Mouse (Mus musculus) neutrophil, adult 83 days (primary cell): ENCODE results near the gene Bicdl1. TPM values are rescaled to one million over a fixed set of nuclear protein-coding genes. Genes with fewer than 3 reads are reported as not detected.

ENCODE experiments used
- total RNA-seq, 2 experiments: library from RNA; stranded (reverse); gene quantifications; one replicate each; pipeline ENCODE4 v1.2.4; 2023

Gene Bicdl1
- 1 to 10 TPM in 1 of 2 experiments, under 1 TPM in 1; 0.82 to 1.6 TPM for total RNA-seq

DNA sequence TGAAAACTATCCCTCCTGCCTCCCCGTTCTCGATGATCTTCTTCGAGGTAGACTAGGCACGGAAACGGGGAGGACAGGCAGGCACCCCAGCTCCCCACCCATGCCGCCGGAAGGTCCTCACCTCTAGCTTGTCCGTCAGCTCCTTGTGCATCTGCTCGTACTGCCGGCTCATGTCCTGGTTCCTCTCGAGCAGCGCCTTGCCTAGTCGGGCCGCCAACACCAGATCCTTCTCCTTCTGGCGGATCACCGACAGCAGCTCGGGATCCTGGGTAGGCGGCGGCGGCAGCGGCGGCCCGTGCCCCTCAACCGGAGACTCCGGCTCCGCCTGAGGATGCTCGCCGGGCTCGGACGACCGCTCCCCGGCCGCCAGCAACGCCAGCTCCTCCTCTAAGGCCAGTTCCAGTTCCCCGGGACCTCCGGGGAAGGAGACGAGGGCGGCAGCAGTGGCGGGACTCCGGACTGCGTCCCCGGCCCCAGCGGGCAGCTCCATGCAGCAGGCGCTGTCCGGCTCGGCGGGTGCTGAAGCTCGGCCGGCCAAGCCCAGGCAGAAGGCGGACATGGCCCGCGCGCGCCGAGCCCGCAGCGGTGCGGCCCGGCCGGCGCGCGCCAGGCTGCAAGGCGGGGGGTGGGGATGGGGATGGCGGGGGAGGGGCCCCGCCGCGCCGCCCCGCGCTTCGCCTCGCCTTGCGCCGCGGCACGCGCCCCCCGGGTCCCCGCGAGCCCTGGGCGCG lies at the start of gene Bicdl1:
Bicdl1 (minus strand) TSS at position 621 of the 731 bp plus-strand sequence.

DNA sequence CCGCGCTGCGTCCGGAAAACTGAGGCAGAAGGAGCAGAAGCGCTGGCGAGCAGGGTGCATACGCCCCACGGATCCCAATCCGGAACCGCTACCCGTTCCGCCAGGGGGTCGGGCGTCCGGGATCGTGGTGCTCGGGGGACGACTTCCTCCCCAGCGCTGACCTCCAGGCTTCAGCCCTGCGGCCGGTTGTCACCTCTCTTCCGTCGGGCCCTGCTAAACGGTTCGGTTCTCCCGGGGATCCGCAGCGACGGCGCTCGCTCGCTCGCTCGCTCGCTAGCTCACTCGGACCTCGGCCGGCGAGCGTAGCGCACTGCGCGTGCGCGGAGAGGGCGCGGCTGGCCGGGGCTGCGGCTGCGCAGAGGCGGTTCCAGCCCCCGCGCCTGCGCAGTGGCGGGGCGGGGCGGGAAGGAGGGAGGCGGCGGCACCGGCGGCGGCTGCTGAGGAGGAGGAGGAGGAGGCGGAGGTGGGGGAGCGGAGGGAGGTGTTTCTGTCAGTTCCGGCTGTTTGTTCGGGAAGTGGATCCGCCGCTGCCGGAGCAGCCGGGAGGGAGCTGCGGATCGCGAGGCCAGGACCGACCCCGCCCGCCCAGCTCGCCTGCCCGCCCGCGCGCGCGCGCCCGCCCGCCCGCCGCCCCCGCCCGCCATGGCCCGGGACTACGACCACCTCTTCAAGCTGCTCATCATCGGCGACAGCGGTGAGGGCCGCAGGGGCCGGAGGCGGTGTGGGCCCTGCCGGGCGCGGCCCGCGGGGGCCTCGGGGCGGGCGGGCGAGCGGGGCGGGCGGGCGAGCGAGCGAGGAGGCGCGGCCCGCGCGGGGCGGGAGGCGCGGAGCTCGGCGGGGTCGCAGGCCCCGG lies 99.7 kb downstream of the Bicdl1 start, which contains the start of gene Rab35:
Rab35 (plus strand) TSS at position 404 of the 853 bp plus-strand sequence.

Other genes with a start within 250 kb of the Bicdl1 start
- gene Sirt4, start 246.9 kb downstream of the Bicdl1 start, total RNA-seq: 1 to 10 TPM; 3.4 to 8.9 TPM
- gene Pxn, start 224.9 kb downstream of the Bicdl1 start, total RNA-seq: 100 to 1,000 TPM; 344 to 399 TPM
- gene Rplp0, start 172.2 kb downstream of the Bicdl1 start, total RNA-seq: 100 to 1,000 TPM; 780 to 840 TPM
- 10 to 100 TPM; 29.7 to 34.9 TPM for gene Gcn1l1, start 166.4 kb downstream of the Bicdl1 start, total RNA-seq
- 10 to 100 TPM; 61.0 to 63.9 TPM for gene Rab35, start 99.7 kb downstream of the Bicdl1 start, total RNA-seq
- gene Cit, start 113.7 kb upstream of the Bicdl1 start, total RNA-seq: 10 to 100 TPM; 67.3 to 68.7 TPM